Comparison of ENCODE assay signal across 7 mouse cellular contexts in genomic region chr10:45473663-45474333, GRCm38 (mm10). TPM values are rescaled to one million over a fixed set of nuclear protein-coding genes. Genes with fewer than 3 reads are reported as not detected.
A peak's percentile ranks its signal among the peaks of the same experiment; 100 is the strongest.
DNase-seq lines count a peak whose midpoint lies in the region; ATAC-seq lines count a peak whose summit lies in the region.

No protein-coding gene starts in this region.

- H3K27ac ChIP-seq in forebrain, embryonic 13.5 days, result no peak overlapping the region
- H3K27ac ChIP-seq in limb, embryonic 12.5 days, result no peak overlapping the region; the same call in 1 of the 2 replicates

- WGBS in forebrain, embryonic 13.5 days, result 2% methylated on average over 21 of the region's 21 CpGs
- under 1% methylated on average over 21 of the region's 21 CpGs for WGBS in limb, embryonic 12.5 days

- H3K9ac ChIP-seq in forebrain, embryonic 13.5 days, result peak overlapping the region; percentile 30; the same call in 1 of the 2 replicates
- peak overlapping the region; percentile 40; the same call in 1 of the 2 replicates for H3K9ac ChIP-seq in limb, embryonic 12.5 days (replicated peaks)

- ATAC-seq in forebrain, embryonic 13.5 days, result no peak
- no peak for ATAC-seq in limb, embryonic 12.5 days (ENCODE audit: insufficient number of reproducible peaks, insufficient read depth, low FRiP score, low TSS enrichment, low read depth)

- H3K27me3 ChIP-seq in forebrain, embryonic 13.5 days, result peaks cover 19% of the 10 kb centered on the region
- H3K27me3 ChIP-seq in limb, embryonic 12.5 days, result no peaks in the 10 kb centered on the region; the same call in 1 of the 2 replicates

- H3K9me3 ChIP-seq in forebrain, embryonic 13.5 days (replicated peaks), result no peaks in the 10 kb centered on the region
- H3K9me3 ChIP-seq in limb, embryonic 12.5 days, result no peaks in the 10 kb centered on the region

- H3K4me1 ChIP-seq in forebrain, embryonic 13.5 days, result peaks cover 24% of the 10 kb centered on the region
- peaks cover 23% of the 10 kb centered on the region for H3K4me1 ChIP-seq in limb, embryonic 12.5 days (replicated peaks)

- peak; percentile 45 for DNase-seq in right cerebral cortex, adult 18-20 months
- DNase-seq in right cerebral cortex, postnatal 25 days, result no peak
- peak; percentile 27 to 36 for DNase-seq in right cerebral cortex, adult 2 months (ENCODE audit: low spot score in 2 of 2)
- DNase-seq in layer of hippocampus, adult 9-10 months (ENCODE audit: low spot score), result no peak
- no peak for DNase-seq in ovary, postnatal 14 days (ENCODE audit: low spot score)

- peak overlapping the region; percentile 27 for H3K4me3 ChIP-seq in forebrain, embryonic 13.5 days
- peak overlapping the region; percentile 43 for H3K4me3 ChIP-seq in limb, embryonic 12.5 days (replicated peaks)

- no peaks in the 10 kb centered on the region for H3K36me3 ChIP-seq in forebrain, embryonic 13.5 days (ENCODE audit: poor library complexity, severe bottlenecking)
- H3K36me3 ChIP-seq in limb, embryonic 12.5 days, result no peaks in the 10 kb centered on the region

- H3K4me2 ChIP-seq in forebrain, embryonic 13.5 days, result peak overlapping the region; percentile 53
- peak overlapping the region; percentile 75 for H3K4me2 ChIP-seq in limb, embryonic 12.5 days

RNA-seq across cellular contexts. Expression of gene Lin28b, which starts 12.4 kb away (rescaled TPM):
- polyA plus RNA-seq in forebrain, embryonic 13.5 days (2015; fragmentation: Nextera tagmentation; extraction: Ambion mirVana), result 7.4 and 8.7 TPM in 2 replicates
- polyA plus RNA-seq in limb, embryonic 12.5 days (2016; fragmentation: Nextera tagmentation; extraction: Ambion mirVana), result 10.3 and 14.2 TPM in 2 replicates

Comparison
In these comparisons a context has a peak if more than half of its experiments do, and no peak if none do; other contexts are left out.
1. DNase-seq: peak in right cerebral cortex, adult 18-20 months (single experiment) and right cerebral cortex, adult 2 months (2 of 2); none in right cerebral cortex, postnatal 25 days (single experiment), layer of hippocampus, adult 9-10 months (single experiment) and ovary, postnatal 14 days (single experiment).